8 mouse cellular contexts compared by ENCODE assay signal in the genomic region with DNA sequence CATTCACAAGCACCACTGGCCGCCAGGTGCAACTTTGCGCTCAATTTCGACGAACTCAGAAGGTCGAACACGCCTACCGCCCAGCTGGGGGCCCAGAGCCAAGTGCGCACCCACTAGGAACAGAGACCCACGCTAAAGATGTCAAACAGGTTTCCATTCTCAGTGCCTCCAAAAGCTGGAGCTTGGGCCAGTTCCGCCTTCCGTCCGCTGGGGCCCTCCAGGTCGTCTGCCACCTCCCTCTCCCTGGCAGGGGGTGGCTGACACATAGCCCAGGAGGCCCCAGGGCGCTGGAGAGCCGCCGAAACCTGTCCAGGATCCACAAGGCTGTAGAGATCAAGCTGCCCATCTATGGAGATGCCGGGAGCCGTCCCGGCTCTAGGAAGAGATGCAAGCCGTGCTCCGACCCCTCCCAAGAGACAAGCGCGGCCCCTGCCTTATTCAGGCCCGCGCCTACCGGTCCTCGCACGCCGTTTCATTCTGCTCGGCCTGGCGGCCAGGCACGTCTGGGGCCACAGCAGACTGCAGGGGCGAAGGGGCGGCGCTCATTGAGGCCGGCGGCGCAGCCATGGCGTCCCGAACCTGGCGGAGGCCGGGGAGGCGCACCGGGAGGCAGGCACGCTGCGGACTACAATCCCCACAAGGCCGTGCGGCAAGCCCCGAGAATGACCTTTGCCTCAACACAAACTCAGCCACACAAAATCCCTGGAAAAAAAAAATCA. TPM values are rescaled to one million over a fixed set of nuclear protein-coding genes. Genes with fewer than 3 reads are reported as not detected.
DNase-seq lines count a peak whose midpoint lies in the region; ATAC-seq and TF ChIP-seq lines count a peak whose summit lies in the region.

No protein-coding gene starts in this region.

- intact Hi-C loops in heart, postnatal 36 days (cut with DNase I), result loop anchor here (1.0 to 5.0 kb wide), 2 partner anchors 61 to 189 kb away; partner anchors contain the start of gene Dnajc5

- TF ChIP-seq POLR2A in MEL (IDR thresholded peaks at IDR 0.05; ENCODE audit: control insufficient read depth in 1 of 2, insufficient read depth in 1 of 2, low read depth in 1 of 2, low read length in 2 of 2, poor library complexity in 1 of 2), result peak; percentile 43 to 55; a peak in 3 of 4 replicates

- DNase-seq in MEL (ENCODE audit: low read depth, low spot score), result peak; percentile 82
- peak; percentile 84 for DNase-seq in cerebellum, adult 8-10 months
- DNase-seq in heart, postnatal 36 days, result peak; percentile 88
- DNase-seq in layer of hippocampus, adult 2 months (ENCODE audit: low spot score in 2 of 2), result peak; percentile 84 to 85
- DNase-seq in lung, adult 18-20 months, result peak; percentile 87 to 89
- peak; percentile 84 for DNase-seq in testis, postnatal 14 days (ENCODE audit: low spot score)

- peak; percentile 83 for ATAC-seq in forebrain, embryonic 16.5 days
- ATAC-seq in neural tube, embryonic 13.5 days (ENCODE audit: low read depth), result peak; percentile 79

- TF ChIP-seq EP300 in MEL (IDR thresholded peaks at IDR 0.05; ENCODE audit: low read depth in 1 of 2, low read length in 2 of 2), result no peak

- peak overlapping the region; percentile 90 for H3K9ac ChIP-seq in MEL (ENCODE audit: control insufficient read depth, low read depth, low read length, poor library complexity, severe bottlenecking)
- H3K9ac ChIP-seq in forebrain, embryonic 16.5 days (replicated peaks; ENCODE audit: low read depth, low read length), result peak overlapping the region; percentile 87
- H3K9ac ChIP-seq in neural tube, embryonic 13.5 days, result peak overlapping the region; percentile 93

- no peaks in the 10 kb centered on the region for H3K9me3 ChIP-seq in MEL (replicated peaks; ENCODE audit: insufficient read depth, low read length)
- H3K9me3 ChIP-seq in forebrain, embryonic 16.5 days (ENCODE audit: control insufficient read depth, low read length), result no peaks in the 10 kb centered on the region
- no peaks in the 10 kb centered on the region for H3K9me3 ChIP-seq in neural tube, embryonic 13.5 days

- peak overlapping the region; percentile 72 to 79 for H3K4me3 ChIP-seq in MEL (ENCODE audit: control insufficient read depth in 1 of 2, insufficient read depth in 1 of 2, low read depth in 2 of 2, low read length in 2 of 2)
- peak overlapping the region; percentile 78 for H3K4me3 ChIP-seq in forebrain, embryonic 16.5 days (replicated peaks; ENCODE audit: low read length)
- H3K4me3 ChIP-seq in layer of hippocampus, adult 2 months, result peak overlapping the region; percentile 84
- H3K4me3 ChIP-seq in neural tube, embryonic 13.5 days, result peak overlapping the region; percentile 72

- no peaks in the 10 kb centered on the region for H3K27me3 ChIP-seq in MEL (ENCODE audit: control insufficient read depth in 1 of 2, insufficient read depth in 2 of 2, low read length in 2 of 2)
- no peaks in the 10 kb centered on the region for H3K27me3 ChIP-seq in forebrain, embryonic 16.5 days (replicated peaks; ENCODE audit: control insufficient read depth, insufficient read depth, low read length)
- no peaks in the 10 kb centered on the region for H3K27me3 ChIP-seq in neural tube, embryonic 13.5 days

- TF ChIP-seq CTCF in MEL (IDR thresholded peaks at IDR 0.05 in 2 of 3, conservative IDR thresholded peaks at IDR 0.05 in 1 of 3; ENCODE audit: control insufficient read depth in 1 of 3, insufficient read depth in 1 of 3, low read depth in 2 of 3, low read length in 3 of 3, poor library complexity in 1 of 3, severe bottlenecking in 1 of 3), result no peak
- peak; percentile 53 for TF ChIP-seq CTCF in layer of hippocampus, adult 2 months (conservative IDR thresholded peaks at IDR 0.05)

- no peak for TF ChIP-seq RAD21 in MEL (IDR thresholded peaks at IDR 0.05; ENCODE audit: low read depth, low read length)

- H3K79me2 ChIP-seq in MEL (ENCODE audit: control insufficient read depth, insufficient read depth, low read length, poor library complexity), result peaks cover 8% of the 10 kb centered on the region

- H3K27ac ChIP-seq in MEL (ENCODE audit: control insufficient read depth, low read depth, low read length), result peak overlapping the region; percentile 80
- H3K27ac ChIP-seq in forebrain, embryonic 16.5 days (ENCODE audit: low read length), result peak overlapping the region; percentile 90
- peak overlapping the region; percentile 92 for H3K27ac ChIP-seq in layer of hippocampus, adult 2 months
- H3K27ac ChIP-seq in neural tube, embryonic 13.5 days (replicated peaks), result peak overlapping the region; percentile 94

- H3K4me1 ChIP-seq in MEL (ENCODE audit: control insufficient read depth in 1 of 2, insufficient read depth in 2 of 2, low read length in 2 of 2), result peaks cover 15 to 20% of the 10 kb centered on the region in 2 experiments
- H3K4me1 ChIP-seq in forebrain, embryonic 16.5 days (replicated peaks; ENCODE audit: control insufficient read depth, insufficient read depth, low read length), result peaks cover 16% of the 10 kb centered on the region
- H3K4me1 ChIP-seq in neural tube, embryonic 13.5 days (replicated peaks), result peaks cover 50% of the 10 kb centered on the region

- peak overlapping the region; percentile 96 for H3K4me2 ChIP-seq in forebrain, embryonic 16.5 days (ENCODE audit: low read length)
- peak overlapping the region; percentile 82 for H3K4me2 ChIP-seq in neural tube, embryonic 13.5 days

- H3K36me3 ChIP-seq in MEL (ENCODE audit: control insufficient read depth in 1 of 2, insufficient read depth in 2 of 2, low read length in 2 of 2), result peaks cover 0 to 22% of the 10 kb centered on the region in 2 experiments; a peak in 2 of 4 replicates
- peaks cover 25% of the 10 kb centered on the region for H3K36me3 ChIP-seq in forebrain, embryonic 16.5 days (ENCODE audit: control insufficient read depth, insufficient read depth)
- peaks cover 40% of the 10 kb centered on the region for H3K36me3 ChIP-seq in neural tube, embryonic 13.5 days

- under 1% methylated on average over 49 of the region's 49 CpGs for WGBS in forebrain, embryonic 16.5 days
- WGBS in neural tube, embryonic 13.5 days, result 1% methylated on average over 49 of the region's 49 CpGs

TF ChIP-seq in MEL, 35 proteins besides CTCF, POLR2A, EP300 and RAD21 (continues in another document):
- TF ChIP-seq NRF1 (IDR thresholded peaks at IDR 0.05; ENCODE audit: insufficient read depth, low read depth, low read length, poor library complexity, severe bottlenecking) (0 out of 2 replicates have a peak, but pooled peaks have one; percentile 34), NELFE (IDR thresholded peaks at IDR 0.05; ENCODE audit: low read depth, low read length) (0 out of 2 replicates have a peak, but pooled peaks have one; percentile 22), CHD2 (IDR thresholded peaks at IDR 0.05; ENCODE audit: low read length) (peak; percentile 64), GABPA (IDR thresholded peaks at IDR 0.05; ENCODE audit: low read depth, low read length) (no peak), ZC3H11A (IDR thresholded peaks at IDR 0.05; ENCODE audit: low read depth, low read length) (no peak), CHD1 (IDR thresholded peaks at IDR 0.05; ENCODE audit: low read depth, low read length) (no peak; the same call in 1 of the 2 replicates), GATA1 (IDR thresholded peaks at IDR 0.05; ENCODE audit: low read depth, low read length) (no peak), POLR2AphosphoS5 (IDR thresholded peaks at IDR 0.05; ENCODE audit: borderline replicate concordance, low read depth, low read length) (no peak), BHLHE40 (IDR thresholded peaks at IDR 0.05; ENCODE audit: borderline replicate concordance, low read depth, low read length) (no peak), E2F4 (IDR thresholded peaks at IDR 0.05; ENCODE audit: borderline replicate concordance, low read depth, low read length) (no peak), MAFK (IDR thresholded peaks at IDR 0.05; ENCODE audit: borderline replicate concordance, low read depth, low read length) (no peak), SIN3A (IDR thresholded peaks at IDR 0.05; ENCODE audit: low read length) (no peak), TAL1 (IDR thresholded peaks at IDR 0.05; ENCODE audit: low read length) (no peak)

RNA-seq across cellular contexts. Expression of gene Uckl1, which starts 3.1 kb away (rescaled TPM):
- total RNA-seq in MEL (2012; rRNA removed), result 15.2 and 15.6 TPM in 2 replicates
- 10 to 100 TPM in 1 of 2 experiments, not detected in 1; 24.6 TPM for polyA plus RNA-seq in MEL (2012; ENCODE audit: insufficient read depth in 1 of 2, insufficient read length in 2 of 2, low read depth in 1 of 2, low replicate concordance in 2 of 2, missing spikeins in 1 of 2)
- 58.5 and 69.8 TPM in 2 replicates for polyA plus RNA-seq in forebrain, embryonic 16.5 days (2015; fragmentation: Nextera tagmentation; extraction: Ambion mirVana)
- total RNA-seq in heart, postnatal 36 days (2021), result 10 to 100 TPM; 36.6 to 47.4 TPM
- 10 to 100 TPM; 68.2 to 73.8 TPM for total RNA-seq in layer of hippocampus, adult 2 months (2021)
- 67.4 and 73.6 TPM in 2 replicates for polyA plus RNA-seq in neural tube, embryonic 13.5 days (2015; fragmentation: Nextera tagmentation; extraction: Ambion mirVana)

RNA-seq across cellular contexts. Expression of gene Prpf6, which starts 10.1 kb away (rescaled TPM):
- total RNA-seq in MEL (2012; rRNA removed), result 56.0 and 58.7 TPM in 2 replicates
- 10 to 100 TPM in 1 of 2 experiments, not detected in 1; 69.4 TPM for polyA plus RNA-seq in MEL (2012; ENCODE audit: insufficient read depth in 1 of 2, insufficient read length in 2 of 2, low read depth in 1 of 2, low replicate concordance in 2 of 2, missing spikeins in 1 of 2)
- 74.5 and 80.1 TPM in 2 replicates for polyA plus RNA-seq in forebrain, embryonic 16.5 days (2015; fragmentation: Nextera tagmentation; extraction: Ambion mirVana)
- 10 to 100 TPM; 36.0 to 38.3 TPM for total RNA-seq in heart, postnatal 36 days (2021)
- 10 to 100 TPM; 57.2 to 57.3 TPM for total RNA-seq in layer of hippocampus, adult 2 months (2021)
- polyA plus RNA-seq in neural tube, embryonic 13.5 days (2015; fragmentation: Nextera tagmentation; extraction: Ambion mirVana), result 63.1 and 65.6 TPM in 2 replicates

RNA-seq across cellular contexts. Expression of gene Zfp512b, which starts 11.0 kb away (rescaled TPM):
- total RNA-seq in MEL (2012; rRNA removed), result 13.4 and 15.5 TPM in 2 replicates
- polyA plus RNA-seq in MEL (2012; ENCODE audit: insufficient read depth in 1 of 2, insufficient read length in 2 of 2, low read depth in 1 of 2, low replicate concordance in 2 of 2, missing spikeins in 1 of 2), result 10 to 100 TPM in 1 of 2 experiments, not detected in 1; 37.6 TPM
- 60.6 and 79.8 TPM in 2 replicates for polyA plus RNA-seq in forebrain, embryonic 16.5 days (2015; fragmentation: Nextera tagmentation; extraction: Ambion mirVana)
- 10 to 100 TPM; 16.6 to 18.0 TPM for total RNA-seq in heart, postnatal 36 days (2021)
- total RNA-seq in layer of hippocampus, adult 2 months (2021), result 100 to 1,000 TPM; 102 to 103 TPM
- polyA plus RNA-seq in neural tube, embryonic 13.5 days (2015; fragmentation: Nextera tagmentation; extraction: Ambion mirVana), result 78.7 and 81.3 TPM in 2 replicates

RNA-seq across cellular contexts. Expression of gene Samd10, which starts 17.5 kb away (rescaled TPM):
- total RNA-seq in MEL (2012; rRNA removed), result 0.56 and 0.89 TPM in 2 replicates
- 1 to 10 TPM in 1 of 2 experiments, not detected in 1; 4.6 TPM for polyA plus RNA-seq in MEL (2012; ENCODE audit: insufficient read depth in 1 of 2, insufficient read length in 2 of 2, low read depth in 1 of 2, low replicate concordance in 2 of 2, missing spikeins in 1 of 2)
- polyA plus RNA-seq in forebrain, embryonic 16.5 days (2015; fragmentation: Nextera tagmentation; extraction: Ambion mirVana), result 99.8 and 128 TPM in 2 replicates
- 1 to 10 TPM; 2.3 to 2.4 TPM for total RNA-seq in heart, postnatal 36 days (2021)
- total RNA-seq in layer of hippocampus, adult 2 months (2021), result 10 to 100 TPM; 11.9 to 12.2 TPM
- 146 and 157 TPM in 2 replicates for polyA plus RNA-seq in neural tube, embryonic 13.5 days (2015; fragmentation: Nextera tagmentation; extraction: Ambion mirVana)

Comparison
In these comparisons a context has a peak if more than half of its experiments do, and no peak if none do; other contexts are left out.
1. Peak in every context shown above with its lines: DNase-seq, ATAC-seq, H3K4me3 ChIP-seq and H3K27ac ChIP-seq.